Mouse (Mus musculus) inflammation-experienced regulatory T-cells, adult 6 months (primary cell): ENCODE results near the gene Afdn. TPM values are rescaled to one million over a fixed set of nuclear protein-coding genes. Genes with fewer than 3 reads are reported as not detected.
"Not testable (repeated sequence)": the region's sequence is repeated elsewhere in the genome, so short reads cannot be mapped to it uniquely, and the experiment has no call there.

Source experiments
- ATAC-seq: one replicate; pipeline ENCODE4 v1.8.0; 2017
- polyA plus RNA-seq, 3 experiments: library from polyadenylated mRNA; unstranded; fragments of 100-300 nt; shearing (Covaris generic); gene quantifications; one replicate each; pipeline ENCODE4 v1.2.1; 2017

Gene Afdn
- polyA plus RNA-seq, 3 experiments from 2014 or later: 1.0 to 2.6 (median 2.0) TPM

DNA sequence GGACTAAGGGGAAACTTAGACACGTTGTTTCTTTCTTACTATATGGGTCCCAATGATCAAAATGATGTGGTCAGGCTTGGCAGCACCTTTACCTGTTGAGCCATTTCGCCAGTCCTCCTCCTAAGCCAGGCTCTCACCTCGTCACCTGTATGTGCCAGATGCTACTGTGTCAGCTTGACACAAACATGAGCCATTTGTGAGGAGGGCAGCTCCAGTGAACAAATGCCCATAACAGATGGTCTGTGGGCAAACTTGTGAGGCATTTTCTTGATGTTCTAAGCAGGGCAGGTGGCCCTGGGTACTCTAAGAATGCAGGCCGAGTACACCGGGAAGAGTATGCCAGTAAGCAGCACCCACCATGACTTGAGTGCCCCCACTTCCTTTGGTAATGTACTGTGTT is 21.6 kb downstream of the Afdn start:
- ATAC-seq: no peak

DNA sequence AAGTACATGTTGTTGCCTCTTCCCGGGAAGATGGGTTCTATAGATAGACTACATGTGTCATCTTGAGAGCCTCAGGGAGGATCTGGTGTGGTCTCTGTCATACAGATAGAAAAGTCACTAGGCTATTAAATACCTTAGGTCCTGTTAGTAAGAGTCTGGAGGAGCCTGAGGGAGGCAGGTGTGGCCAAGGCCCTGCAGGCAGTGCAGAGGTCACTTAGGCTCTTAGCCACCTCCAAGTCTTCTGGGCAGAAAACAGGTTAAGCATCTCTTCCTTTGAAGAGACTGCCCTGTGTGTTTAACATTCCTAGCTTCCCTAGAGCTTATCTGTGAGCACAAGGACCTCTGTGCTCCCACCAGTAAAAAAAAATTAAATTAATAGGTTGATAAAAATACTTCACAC is 23.1 kb downstream of the Afdn start:
- no peak for ATAC-seq

DNA sequence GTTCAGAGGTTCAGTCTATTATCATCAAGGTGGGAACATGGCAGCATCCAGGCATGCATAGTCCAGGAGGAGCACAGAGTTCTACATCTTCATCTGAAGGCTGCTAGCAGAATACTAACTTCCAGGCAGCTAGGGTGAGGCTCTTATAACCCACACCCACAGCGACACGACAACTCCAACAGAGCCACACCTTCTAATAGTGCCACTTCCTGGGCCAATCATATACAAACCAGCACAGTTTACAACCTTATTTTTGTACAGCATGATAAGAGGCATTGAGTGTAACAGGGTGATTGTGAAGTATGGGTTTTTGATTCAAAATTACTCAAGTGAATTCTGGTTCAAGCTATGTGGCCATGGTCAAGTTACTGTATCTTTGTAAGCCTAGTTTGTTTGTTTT is 29.7 kb downstream of the Afdn start:
- ATAC-seq: not testable (repeated sequence)

DNA sequence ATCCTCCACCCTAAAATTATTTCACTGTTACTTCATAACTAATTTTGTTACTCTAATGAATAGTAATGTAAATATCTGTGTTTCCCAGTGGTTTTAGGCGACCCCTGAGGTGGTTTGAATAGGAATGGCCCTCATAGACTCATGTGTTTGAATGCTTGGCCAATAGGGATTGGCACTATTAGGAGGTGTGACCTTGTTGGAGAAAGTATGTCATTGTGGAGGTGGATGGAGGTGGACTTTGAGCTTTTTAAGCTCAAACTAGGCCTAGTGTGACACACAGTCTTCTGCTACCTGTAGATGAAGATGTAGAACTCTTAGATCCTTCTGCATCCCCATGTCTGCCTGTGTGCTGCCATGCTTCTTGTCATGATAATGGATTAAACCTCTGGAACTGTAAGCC is 37.4 kb downstream of the Afdn start:
- ATAC-seq: no peak

DNA sequence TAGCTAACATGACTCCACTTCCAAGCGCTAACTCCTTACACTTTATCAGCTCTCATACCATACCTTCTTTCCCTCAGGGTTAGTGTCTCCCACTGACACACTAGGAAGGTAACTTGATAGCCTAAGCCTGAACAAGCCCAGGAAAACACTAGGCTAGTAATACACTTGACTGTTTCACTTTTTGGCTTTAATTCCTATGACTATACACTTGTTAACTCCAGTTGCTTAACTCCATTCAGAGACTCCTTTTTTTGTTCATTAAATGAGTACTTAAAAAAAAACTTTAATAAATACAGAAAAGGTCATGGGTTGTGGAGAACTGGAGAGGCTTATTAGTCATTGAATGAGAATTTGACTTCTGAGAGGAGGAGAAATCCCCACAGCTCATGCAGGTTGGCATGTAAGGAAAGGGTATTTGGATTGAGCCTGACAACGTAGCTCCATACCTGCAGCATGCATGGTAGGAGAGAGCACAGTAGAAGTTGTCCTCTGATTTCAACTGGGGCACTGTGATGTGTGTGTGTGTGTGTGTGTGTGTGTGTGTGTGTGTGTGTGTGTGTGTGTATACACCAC is 42.6 kb downstream of the Afdn start:
- ATAC-seq: no peak

GRCm38 (mm10) chr17:13806016-13806415 is 45.7 kb downstream of the Afdn start:
- ATAC-seq: no peak

DNA sequence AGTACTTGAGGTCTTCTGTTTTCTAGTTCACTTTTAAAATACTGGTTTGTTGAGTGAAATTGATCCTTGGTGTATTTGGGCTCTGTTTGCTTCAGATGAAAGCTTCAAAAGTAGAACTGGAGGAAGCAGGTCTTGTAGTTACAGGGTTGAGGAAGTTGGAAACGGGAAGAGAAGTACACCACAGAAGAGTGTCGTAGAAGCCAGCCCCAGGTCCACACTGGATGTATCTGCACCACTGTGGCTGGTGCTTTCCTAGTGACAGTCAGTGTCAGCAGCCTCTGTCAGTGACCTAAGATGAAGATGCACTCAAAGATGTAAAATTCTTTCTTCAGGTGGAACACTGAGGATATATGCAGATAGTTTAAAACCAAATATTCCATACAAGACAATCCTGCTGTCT is 57.5 kb downstream of the Afdn start:
- no peak for ATAC-seq

- no peak for ATAC-seq
These were observed 59.0 kb downstream of the Afdn start for GRCm38 (mm10) chr17:13819342-13819741.

DNA sequence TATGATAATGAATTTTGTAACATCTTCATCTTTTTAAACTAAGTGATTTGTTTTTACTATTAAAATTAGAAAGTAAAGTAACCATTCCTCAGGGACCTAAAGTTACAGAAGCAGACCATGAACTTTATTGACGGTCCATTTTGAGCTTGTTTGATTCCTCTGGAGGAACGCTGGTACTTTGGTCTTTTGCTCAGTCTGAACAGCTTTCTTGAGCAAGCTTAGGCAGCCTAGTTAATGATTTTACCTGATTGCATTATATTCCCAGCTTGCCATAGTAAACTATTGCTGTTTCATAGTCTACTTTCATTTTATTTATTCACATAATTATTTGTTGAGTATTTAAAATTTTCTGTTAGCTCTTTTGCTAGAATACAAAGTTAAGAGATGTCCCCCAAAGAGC is 60.3 kb downstream of the Afdn start:
- no peak for ATAC-seq

DNA sequence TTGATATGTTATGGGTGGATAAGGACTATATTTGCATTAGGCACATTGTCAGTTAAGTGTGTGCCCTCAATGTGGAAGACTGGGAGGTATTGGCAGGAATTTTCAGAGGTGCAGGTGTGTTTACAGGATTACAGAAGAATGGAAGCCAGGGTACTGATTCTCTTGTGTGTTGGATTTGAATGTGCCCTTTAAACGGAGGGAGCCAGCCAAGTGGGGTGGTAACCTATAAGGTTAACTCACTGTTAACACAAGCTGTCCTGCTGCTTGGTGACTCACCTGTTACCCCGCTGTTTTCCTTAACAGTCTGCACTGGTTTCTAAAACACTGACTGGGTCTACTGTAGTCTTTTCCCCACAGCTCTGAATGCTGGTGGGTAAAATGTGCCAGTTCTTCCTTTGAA is 65.1 kb downstream of the Afdn start:
- no peak for ATAC-seq

DNA sequence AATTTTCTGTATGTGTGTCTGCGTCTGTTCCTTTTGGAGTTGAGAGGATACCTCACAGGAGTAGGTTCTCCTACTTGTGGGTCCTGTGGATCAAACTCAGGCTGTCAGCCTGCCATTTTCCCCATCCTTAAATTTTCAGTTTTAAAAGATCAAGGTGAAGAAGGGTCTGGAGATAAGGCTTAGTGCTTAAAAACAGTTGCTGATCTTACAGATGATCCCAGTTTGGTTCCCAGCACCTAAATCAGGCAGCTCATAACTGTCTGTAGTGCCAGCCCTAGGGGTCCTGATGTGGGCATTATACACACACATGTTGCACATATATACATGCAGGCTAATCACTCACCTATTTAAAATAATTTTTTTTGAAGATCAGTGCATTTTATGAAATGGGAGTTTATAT is 69.9 kb downstream of the Afdn start:
- ATAC-seq: no peak

GRCm38 (mm10) chr17:13830636-13831341 is 70.5 kb downstream of the Afdn start:
- no peak for ATAC-seq

DNA sequence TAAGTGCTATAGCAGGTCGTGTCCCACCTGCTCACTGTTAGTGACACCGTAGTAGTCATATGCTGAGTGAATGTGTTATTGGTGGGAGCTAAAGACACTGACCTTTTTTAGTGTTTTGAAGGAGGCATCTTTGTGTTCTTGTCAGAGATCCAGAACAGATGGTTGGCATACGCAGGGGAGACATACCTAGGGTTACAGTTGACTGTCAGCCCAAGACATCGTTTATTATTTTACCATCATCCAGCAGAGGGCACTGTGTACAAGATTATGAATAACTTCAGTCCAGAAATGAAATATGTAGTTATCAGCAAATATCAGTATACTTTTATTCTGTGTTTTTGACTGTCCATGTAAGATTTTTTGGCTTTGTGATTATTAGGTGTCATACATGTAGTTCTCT is 75.5 kb downstream of the Afdn start:
- peak; percentile 50 for ATAC-seq

- peak; percentile 61 for ATAC-seq
These were observed 89.8 kb downstream of the Afdn start for GRCm38 (mm10) chr17:13850175-13850574.

GRCm38 (mm10) chr17:13853883-13854282 is 93.5 kb downstream of the Afdn start:
- not testable (repeated sequence) for ATAC-seq

DNA sequence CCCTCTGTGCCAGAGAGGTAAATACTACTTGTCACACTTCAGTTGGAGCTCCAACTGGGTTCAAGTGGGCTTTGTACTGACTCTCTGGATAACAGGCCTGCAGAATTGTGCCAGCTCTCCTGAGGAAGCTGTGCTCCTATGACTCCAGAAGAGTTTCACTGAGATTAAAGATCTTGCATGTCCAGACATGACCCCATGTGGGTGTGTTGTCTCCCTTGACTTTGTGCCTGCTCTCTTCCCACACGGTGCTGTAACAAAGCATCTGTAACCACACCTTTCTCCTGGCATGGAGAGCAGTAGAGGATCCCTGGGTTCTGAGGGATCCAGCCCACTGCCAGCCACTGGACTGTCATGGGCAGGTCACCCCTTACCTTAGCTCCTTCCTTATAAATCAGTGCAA is 95.1 kb downstream of the Afdn start:
- ATAC-seq: no peak

- no peak for ATAC-seq
These were observed 96.2 kb downstream of the Afdn start for GRCm38 (mm10) chr17:13856429-13857090.

DNA sequence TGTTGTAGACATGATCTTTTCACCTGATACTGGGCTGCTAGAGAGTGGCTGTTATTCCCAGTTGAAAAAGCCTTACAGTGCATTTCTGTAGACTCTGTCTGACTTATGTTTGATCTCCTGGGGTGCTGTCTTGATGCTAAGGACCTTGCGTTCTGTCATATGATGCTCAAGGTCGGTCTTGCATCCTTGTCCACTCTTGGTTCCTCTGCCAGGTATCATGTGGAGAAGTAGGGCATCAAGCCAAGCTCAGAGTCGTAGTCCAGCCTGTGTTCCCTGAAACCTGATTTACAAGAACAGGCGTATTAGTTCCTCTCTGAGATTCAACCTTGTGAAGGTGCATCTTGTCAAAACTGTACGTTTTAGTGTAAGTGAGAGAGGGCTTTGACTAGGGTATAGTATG is 105.0 kb downstream of the Afdn start:
- no peak for ATAC-seq

- no peak for ATAC-seq
These were observed 106.6 kb downstream of the Afdn start for GRCm38 (mm10) chr17:13866951-13867351.

DNA sequence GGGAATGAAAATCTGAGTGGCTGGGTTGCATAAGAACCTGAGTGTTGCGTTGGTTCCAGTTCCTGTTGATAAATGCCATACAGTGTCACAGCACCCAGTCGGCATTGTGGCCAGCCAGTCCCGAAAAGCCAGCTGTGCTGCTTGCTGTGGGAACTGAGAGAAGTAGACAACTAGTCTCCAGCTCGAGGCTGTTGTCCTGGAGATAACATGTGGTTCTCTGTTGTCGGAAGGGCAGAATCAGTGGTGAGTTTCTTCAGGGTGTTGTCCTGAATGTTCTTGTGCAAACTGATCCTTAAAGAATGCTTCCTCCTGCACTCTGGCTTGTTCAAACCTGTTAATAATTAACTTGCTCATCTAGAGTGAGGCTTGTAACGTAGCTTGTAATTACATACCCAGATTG is 107.1 kb downstream of the Afdn start:
- no peak for ATAC-seq

DNA sequence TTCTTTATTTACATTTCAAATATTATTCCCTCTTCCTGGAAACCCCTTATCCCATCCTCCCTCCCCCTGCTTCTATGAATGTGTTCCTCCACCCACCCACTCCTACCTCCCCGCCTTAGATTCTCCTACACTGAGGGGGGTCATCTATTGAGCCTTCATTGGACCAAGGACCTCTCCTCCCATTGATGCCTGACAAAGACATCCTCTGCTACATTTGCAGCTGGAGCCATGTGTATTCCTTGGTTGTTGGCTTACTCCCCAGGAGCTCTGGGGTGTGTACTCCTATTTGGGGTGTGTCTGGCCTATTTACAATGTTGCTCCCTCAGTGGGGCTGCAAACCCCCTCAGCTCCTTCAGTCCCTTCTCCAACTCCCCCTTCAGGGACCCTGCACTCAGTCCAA is 109.9 kb downstream of the Afdn start:
- ATAC-seq: no peak

- ATAC-seq: no peak
These were observed 113.9 kb downstream of the Afdn start for GRCm38 (mm10) chr17:13874245-13874644.

GRCm38 (mm10) chr17:13877460-13877859 is 117.1 kb downstream of the Afdn start:
- ATAC-seq: no peak

DNA sequence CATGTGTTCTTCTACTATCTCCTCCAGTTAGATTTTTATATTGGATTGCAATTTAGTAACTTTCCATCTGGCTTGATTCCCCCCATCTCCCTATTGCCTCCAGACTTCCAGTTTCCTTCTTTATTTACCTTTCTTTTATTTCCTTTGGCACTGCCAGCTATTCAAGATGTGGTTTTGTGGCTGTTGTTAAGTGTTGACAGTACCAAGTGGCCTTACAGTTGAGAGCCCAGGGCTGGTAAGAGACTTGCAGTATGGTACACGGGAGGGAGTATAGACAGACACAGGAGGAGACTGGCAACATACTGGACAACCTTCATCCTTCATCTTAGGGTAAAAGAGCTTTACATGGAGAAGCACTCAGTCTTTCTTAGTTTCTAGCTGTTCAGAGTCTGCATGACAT is 119.4 kb downstream of the Afdn start:
- no peak for ATAC-seq
